Mouse (Mus musculus) cortical plate, adult 2 months (tissue): ENCODE results near the gene Dhx40. TPM values are rescaled to one million over a fixed set of nuclear protein-coding genes. Genes with fewer than 3 reads are reported as not detected.

Source experiments
- H3K27ac ChIP-seq: fragments of 200-500 bp; 2 replicates; pipeline ENCODE4 v1.5.1; 2012; ENCODE audit warnings: low read length, control low read depth, inconsistent platforms; ENCODE audit not compliant: insufficient read depth
- H3K4me1 ChIP-seq: fragments of 200-500 bp; 2 replicates; pipeline ENCODE4 v1.6.1; 2011; ENCODE audit warnings: low read length; ENCODE audit not compliant: control insufficient read depth, insufficient read depth
- H3K4me3 ChIP-seq: fragments of 200-500 bp; 2 replicates; pipeline ENCODE4 v1.5.1; 2011; ENCODE audit warnings: mild to moderate bottlenecking, low read length, control low read depth; ENCODE audit not compliant: insufficient read depth
- CTCF ChIP-seq: fragments of 200-500 bp; IDR thresholded peaks from 2 replicates; pipeline ENCODE4 v1.5.1; 2011; ENCODE audit warnings: mild to moderate bottlenecking, control low read depth, low read length; ENCODE audit not compliant: insufficient read depth; ENCODE audit errors: extremely low read depth
- POLR2A ChIP-seq: fragments of 200-500 bp; IDR thresholded peaks from 2 replicates; pipeline ENCODE4 v1.6.1; 2011; ENCODE audit warnings: mild to moderate bottlenecking, low read length, control low read depth; ENCODE audit not compliant: insufficient read depth; ENCODE audit errors: extremely low read depth
- polyA plus RNA-seq: library from polyadenylated mRNA; depleted of rRNA; stranded (reverse); fragments of >200 nt; gene quantifications from 2 replicates; pipeline ENCODE4 v1.2.3, GENCODE M21; 2012

Gene Dhx40
- polyA plus RNA-seq, 1 experiment, result 11.1 TPM

- Histone ChIP-seq H3K4me1 (peaks cover 9% of the 10 kb centered on the region), H3K27ac (peak overlapping the region; percentile 54), H3K4me3 (no peak overlapping the region)
- no peak for TF ChIP-seq POLR2A
- TF ChIP-seq CTCF, result no peak
Observed at GRCm38 (mm10) chr11:86839716-86840447, 32.3 kb upstream of the Dhx40 start.

- no peak overlapping the region for H3K27ac ChIP-seq
- TF ChIP-seq CTCF (no peak), POLR2A (no peak)
- H3K4me3 ChIP-seq, result no peak overlapping the region
- peaks cover 9% of the 10 kb centered on the region for H3K4me1 ChIP-seq
Observed at GRCm38 (mm10) chr11:86838792-86839191, 31.2 kb upstream of the Dhx40 start.

- peaks cover 9% of the 10 kb centered on the region for H3K4me1 ChIP-seq
- H3K27ac ChIP-seq, result no peak overlapping the region
- no peak overlapping the region for H3K4me3 ChIP-seq
- TF ChIP-seq POLR2A (no peak), CTCF (peak; percentile 69)
Observed at GRCm38 (mm10) chr11:86836366-86836765, 28.8 kb upstream of the Dhx40 start.

- no peak for TF ChIP-seq CTCF
- TF ChIP-seq POLR2A, result no peak
- H3K4me1 ChIP-seq, result peaks cover 5% of the 10 kb centered on the region; the same call in 1 of the 2 replicates
- no peak overlapping the region for H3K4me3 ChIP-seq
- H3K27ac ChIP-seq, result no peak overlapping the region
Observed at GRCm38 (mm10) chr11:86834628-86835338, 27.2 kb upstream of the Dhx40 start.

- H3K4me3 ChIP-seq, result no peak overlapping the region
- TF ChIP-seq CTCF (no peak), POLR2A (no peak)
- no peak overlapping the region for H3K27ac ChIP-seq
- H3K4me1 ChIP-seq, result no peaks in the 10 kb centered on the region
Observed at GRCm38 (mm10) chr11:86834050-86834449, 26.5 kb upstream of the Dhx40 start.

GRCm38 (mm10) chr11:86833153-86833552 lies 25.6 kb upstream of the Dhx40 start:
- no peak for TF ChIP-seq CTCF
- TF ChIP-seq POLR2A, result no peak
- no peak overlapping the region for H3K27ac ChIP-seq
- H3K4me1 ChIP-seq, result no peaks in the 10 kb centered on the region
- no peak overlapping the region for H3K4me3 ChIP-seq

- peak overlapping the region; percentile 68 for H3K27ac ChIP-seq
- no peak overlapping the region for H3K4me3 ChIP-seq
- no peaks in the 10 kb centered on the region for H3K4me1 ChIP-seq
- TF ChIP-seq POLR2A, result no peak
- TF ChIP-seq CTCF, result no peak
Observed at GRCm38 (mm10) chr11:86828396-86828795, 20.9 kb upstream of the Dhx40 start.

GRCm38 (mm10) chr11:86827476-86828245 lies 20.1 kb upstream of the Dhx40 start:
- H3K4me3 ChIP-seq, result no peak overlapping the region
- no peaks in the 10 kb centered on the region for H3K4me1 ChIP-seq
- no peak for TF ChIP-seq POLR2A
- TF ChIP-seq CTCF, result no peak
- H3K27ac ChIP-seq, result peak overlapping the region; percentile 68

- H3K4me1 ChIP-seq, result no peaks in the 10 kb centered on the region
- TF ChIP-seq POLR2A (no peak), CTCF (no peak)
- no peak overlapping the region for H3K4me3 ChIP-seq
- no peak overlapping the region for H3K27ac ChIP-seq
Observed at GRCm38 (mm10) chr11:86824433-86824832, 16.9 kb upstream of the Dhx40 start.

GRCm38 (mm10) chr11:86822531-86822930 lies 15.0 kb upstream of the Dhx40 start:
- Histone ChIP-seq H3K4me3 (no peak overlapping the region), H3K4me1 (no peaks in the 10 kb centered on the region), H3K27ac (no peak overlapping the region)
- no peak for TF ChIP-seq CTCF
- no peak for TF ChIP-seq POLR2A
